Mouse (Mus musculus): ENCODE measurements around the gene Fam163a. TPM values are rescaled to one million over a fixed set of nuclear protein-coding genes. Genes with fewer than 3 reads are reported as not detected.
A peak's percentile ranks its signal among the peaks of the same experiment; 100 is the strongest.
"Not testable (repeated sequence)": the region's sequence is repeated elsewhere in the genome, so short reads cannot be mapped to it uniquely, and the experiment has no call there.

Fam163a gene
- polyA plus RNA-seq (2016; fragmentation: Nextera tagmentation; extraction: Ambion mirVana): 2.6 and 3.0 TPM in 2 replicates

GRCm38 (mm10) chr1:156204656-156205131 lies at the start of gene Fam163a:
Gene Fam163a (minus strand): TSS chr1:156205026.
- 0% methylated on average over 44 of the region's 44 CpGs for WGBS
- Histone ChIP-seq H3K9me3 (no peaks in the 10 kb centered on the region), H3K4me3 (peak within 1 kb of the TSS; percentile 59), H3K36me3 (replicated peaks) (no peaks in the 10 kb centered on the region), H3K4me1 (peaks cover 29% of the 10 kb centered on the region), H3K27me3 (ENCODE audit: poor library complexity, severe bottlenecking) (peaks cover 81% of the 10 kb centered on the region), H3K27ac (peak within 1 kb of the TSS; percentile 80)
- DNase-seq (ENCODE audit: extremely low spot score, low spot score): peak; percentile 48

- DNase-seq (ENCODE audit: extremely low spot score, low spot score); H3K27ac ChIP-seq; H3K27me3 ChIP-seq (ENCODE audit: poor library complexity, severe bottlenecking); H3K4me3 ChIP-seq; H3K4me1 ChIP-seq; H3K9me3 ChIP-seq; H3K36me3 ChIP-seq (replicated peaks): not testable (repeated sequence)
- 92% methylated on average over 4 of the region's 4 CpGs for WGBS
These were observed 46.3 kb upstream of the Fam163a start for GRCm38 (mm10) chr1:156251096-156251495.

- Histone ChIP-seq H3K27me3 (ENCODE audit: poor library complexity, severe bottlenecking) (no peaks in the 10 kb centered on the region), H3K9me3 (no peaks in the 10 kb centered on the region), H3K27ac (no peak overlapping the region), H3K4me3 (no peak overlapping the region), H3K36me3 (replicated peaks) (no peaks in the 10 kb centered on the region), H3K4me1 (no peaks in the 10 kb centered on the region)
- 87% methylated on average over 3 of the region's 3 CpGs for WGBS
- DNase-seq (ENCODE audit: extremely low spot score, low spot score): no peak
These were observed 43.1 kb upstream of the Fam163a start for GRCm38 (mm10) chr1:156247893-156248292.

- Histone ChIP-seq H3K9me3 (no peaks in the 10 kb centered on the region), H3K27ac (no peak overlapping the region), H3K4me3 (no peak overlapping the region), H3K4me1 (no peaks in the 10 kb centered on the region), H3K36me3 (replicated peaks) (no peaks in the 10 kb centered on the region), H3K27me3 (ENCODE audit: poor library complexity, severe bottlenecking) (no peaks in the 10 kb centered on the region)
- WGBS: 8% methylated on average over 14 of the region's 14 CpGs
- peak; percentile 58 for DNase-seq (ENCODE audit: extremely low spot score, low spot score)
These were observed 37.0 kb upstream of the Fam163a start for GRCm38 (mm10) chr1:156241713-156242348.

- 42% methylated on average over 2 of the region's 2 CpGs for WGBS
- Histone ChIP-seq H3K9me3 (no peaks in the 10 kb centered on the region), H3K27ac (no peak overlapping the region), H3K36me3 (replicated peaks) (no peaks in the 10 kb centered on the region), H3K4me3 (no peak overlapping the region), H3K27me3 (ENCODE audit: poor library complexity, severe bottlenecking) (no peaks in the 10 kb centered on the region), H3K4me1 (no peaks in the 10 kb centered on the region)
- no peak for DNase-seq (ENCODE audit: extremely low spot score, low spot score)
These were observed 36.2 kb upstream of the Fam163a start for GRCm38 (mm10) chr1:156241035-156241434.

GRCm38 (mm10) chr1:156231122-156231521 lies 26.3 kb upstream of the Fam163a start:
- Histone ChIP-seq H3K27ac (0 out of 2 replicates have a peak overlapping the region, but pooled peaks have one; percentile 44), H3K4me1 (peaks cover 25% of the 10 kb centered on the region), H3K27me3 (ENCODE audit: poor library complexity, severe bottlenecking) (no peaks in the 10 kb centered on the region), H3K4me3 (no peak overlapping the region), H3K36me3 (replicated peaks) (no peaks in the 10 kb centered on the region), H3K9me3 (peaks cover 5% of the 10 kb centered on the region)
- WGBS: 87% methylated on average over 6 of the region's 6 CpGs
- no peak for DNase-seq (ENCODE audit: extremely low spot score, low spot score)

- H3K4me1 ChIP-seq: peaks cover 25% of the 10 kb centered on the region
- no peaks in the 10 kb centered on the region for H3K36me3 ChIP-seq (replicated peaks)
- peak overlapping the region; percentile 16; the same call in 1 of the 2 replicates for H3K27ac ChIP-seq
- no peaks in the 10 kb centered on the region for H3K27me3 ChIP-seq (ENCODE audit: poor library complexity, severe bottlenecking)
- DNase-seq (ENCODE audit: extremely low spot score, low spot score): no peak
- peaks cover 5% of the 10 kb centered on the region for H3K9me3 ChIP-seq
- WGBS: 48% methylated on average over 9 of the region's 9 CpGs
- no peak overlapping the region for H3K4me3 ChIP-seq
These were observed 25.7 kb upstream of the Fam163a start for GRCm38 (mm10) chr1:156230339-156231089.

GRCm38 (mm10) chr1:156229448-156229847 lies 24.6 kb upstream of the Fam163a start:
- Histone ChIP-seq H3K9me3 (peaks cover 5% of the 10 kb centered on the region), H3K27me3 (ENCODE audit: poor library complexity, severe bottlenecking) (no peaks in the 10 kb centered on the region), H3K27ac (peak overlapping the region; percentile 20; the same call in 1 of the 2 replicates), H3K36me3 (replicated peaks) (no peaks in the 10 kb centered on the region), H3K4me3 (no peak overlapping the region), H3K4me1 (peaks cover 25% of the 10 kb centered on the region)
- peak; percentile 65 for DNase-seq (ENCODE audit: extremely low spot score, low spot score)
- WGBS: 31% methylated on average over 7 of the region's 7 CpGs

- Histone ChIP-seq H3K27ac (no peak overlapping the region), H3K9me3 (peaks cover 3% of the 10 kb centered on the region), H3K36me3 (replicated peaks) (no peaks in the 10 kb centered on the region), H3K4me3 (no peak overlapping the region), H3K4me1 (peaks cover 25% of the 10 kb centered on the region), H3K27me3 (ENCODE audit: poor library complexity, severe bottlenecking) (no peaks in the 10 kb centered on the region)
- DNase-seq (ENCODE audit: extremely low spot score, low spot score): no peak
- WGBS: 92% methylated on average over 4 of the region's 4 CpGs
These were observed 23.9 kb upstream of the Fam163a start for GRCm38 (mm10) chr1:156228728-156229127.

GRCm38 (mm10) chr1:156226903-156227302 lies 22.1 kb upstream of the Fam163a start:
- H3K36me3 ChIP-seq (replicated peaks): no peaks in the 10 kb centered on the region
- peaks cover 37% of the 10 kb centered on the region for H3K4me1 ChIP-seq
- no peak overlapping the region for H3K4me3 ChIP-seq
- H3K9me3 ChIP-seq: no peaks in the 10 kb centered on the region
- DNase-seq (ENCODE audit: extremely low spot score, low spot score): no peak
- WGBS: 89% methylated on average over 5 of the region's 5 CpGs
- no peaks in the 10 kb centered on the region for H3K27me3 ChIP-seq (ENCODE audit: poor library complexity, severe bottlenecking)
- no peak overlapping the region for H3K27ac ChIP-seq

GRCm38 (mm10) chr1:156222205-156223000 lies 17.6 kb upstream of the Fam163a start:
- Histone ChIP-seq H3K4me1 (peaks cover 32% of the 10 kb centered on the region), H3K27ac (peak overlapping the region; percentile 74), H3K4me3 (no peak overlapping the region), H3K9me3 (no peaks in the 10 kb centered on the region), H3K36me3 (replicated peaks) (no peaks in the 10 kb centered on the region), H3K27me3 (ENCODE audit: poor library complexity, severe bottlenecking) (no peaks in the 10 kb centered on the region)
- 67% methylated on average over 13 of the region's 13 CpGs for WGBS
- no peak for DNase-seq (ENCODE audit: extremely low spot score, low spot score)

- Histone ChIP-seq H3K4me1 (peaks cover 37% of the 10 kb centered on the region), H3K36me3 (replicated peaks) (no peaks in the 10 kb centered on the region), H3K9me3 (no peaks in the 10 kb centered on the region), H3K4me3 (no peak overlapping the region), H3K27ac (peak overlapping the region; percentile 74), H3K27me3 (ENCODE audit: poor library complexity, severe bottlenecking) (no peaks in the 10 kb centered on the region)
- WGBS: 49% methylated on average over 2 of the region's 2 CpGs
- DNase-seq (ENCODE audit: extremely low spot score, low spot score): no peak
These were observed 16.5 kb upstream of the Fam163a start for GRCm38 (mm10) chr1:156221327-156221726.
